Comparison of ENCODE assay signal across 8 mouse cellular contexts in genomic region chr3:84259281-84260023, GRCm38 (mm10). TPM values are rescaled to one million over a fixed set of nuclear protein-coding genes. Genes with fewer than 3 reads are reported as not detected.
DNase-seq lines count a peak whose midpoint lies in the region; ATAC-seq and TF ChIP-seq lines count a peak whose summit lies in the region.

No protein-coding gene starts in this region.

- ATAC-seq in CD4-positive, CD25-positive, alpha-beta regulatory T cell, adult 4 months, result peak; percentile 74
- peak; percentile 75 for ATAC-seq in forebrain, embryonic 12.5 days (ENCODE audit: low FRiP score)
- peak; percentile 77 for ATAC-seq in heart, embryonic 16.5 days (replicated peaks; ENCODE audit: extremely low read depth, insufficient read depth, low FRiP score)
- ATAC-seq in liver, embryonic 14.5 days (ENCODE audit: insufficient read depth), result peak; percentile 41; the same call in 1 of the 2 replicates
- peak; percentile 71 for ATAC-seq in stomach, postnatal 0 days (ENCODE audit: low FRiP score, low TSS enrichment)

- no peak for TF ChIP-seq CTCF in liver, embryonic 14.5 days (IDR thresholded peaks at IDR 0.05; ENCODE audit: low read depth)
- TF ChIP-seq CTCF in stomach, postnatal 0 days (IDR thresholded peaks at IDR 0.05; ENCODE audit: low read depth), result no peak

- no peak for TF ChIP-seq EP300 in liver, embryonic 14.5 days (IDR thresholded peaks at IDR 0.05; ENCODE audit: low read depth)
- no peak for TF ChIP-seq EP300 in stomach, postnatal 0 days (optimal IDR thresholded peaks at IDR 0.05)

- H3K4me3 ChIP-seq in brown adipose tissue, adult 24 weeks (ENCODE audit: insufficient read depth, low read depth, low read length), result peak overlapping the region; percentile 96
- H3K4me3 ChIP-seq in forebrain, embryonic 12.5 days (replicated peaks), result peak overlapping the region; percentile 71
- peak overlapping the region; percentile 73 for H3K4me3 ChIP-seq in heart, embryonic 16.5 days (ENCODE audit: low read length)
- H3K4me3 ChIP-seq in liver, embryonic 14.5 days (ENCODE audit: insufficient read depth in 1 of 2, low read depth in 2 of 2, low read length in 2 of 2), result peak overlapping the region; percentile 46 to 58
- peak overlapping the region; percentile 74 for H3K4me3 ChIP-seq in stomach, postnatal 0 days (ENCODE audit: low read depth, low read length)

- no peaks in the 10 kb centered on the region for H3K9me3 ChIP-seq in forebrain, embryonic 12.5 days
- H3K9me3 ChIP-seq in heart, embryonic 16.5 days (replicated peaks; ENCODE audit: control insufficient read depth, low read length), result no peaks in the 10 kb centered on the region
- no peaks in the 10 kb centered on the region for H3K9me3 ChIP-seq in liver, embryonic 14.5 days (ENCODE audit: control insufficient read depth, low read length)
- no peaks in the 10 kb centered on the region for H3K9me3 ChIP-seq in stomach, postnatal 0 days (ENCODE audit: control insufficient read depth, low read length)

- peak; percentile 71 to 79 for DNase-seq in kidney, postnatal 36 days
- DNase-seq in liver, embryonic 14.5 days (ENCODE audit: low read depth in 3 of 3, low spot score in 3 of 3), result no peak
- DNase-seq in neural tube, embryonic 10.5 days (ENCODE audit: extremely low spot score, low spot score), result peak; percentile 75
- DNase-seq in stomach, postnatal 0 days (ENCODE audit: low spot score), result peak; percentile 77

- peak overlapping the region; percentile 90 for H3K27ac ChIP-seq in brown adipose tissue, adult 24 weeks (replicated peaks; ENCODE audit: low read depth, low read length)
- peak overlapping the region; percentile 79 for H3K27ac ChIP-seq in forebrain, embryonic 12.5 days
- no peak overlapping the region for H3K27ac ChIP-seq in heart, embryonic 16.5 days (ENCODE audit: low read length)
- no peak overlapping the region for H3K27ac ChIP-seq in liver, embryonic 14.5 days
- peak overlapping the region; percentile 93 for H3K27ac ChIP-seq in stomach, postnatal 0 days (replicated peaks)

- H3K27me3 ChIP-seq in forebrain, embryonic 12.5 days, result peaks cover 35% of the 10 kb centered on the region
- 0 out of 2 replicates have a peak, but pooled peaks cover 8% of the 10 kb centered on the region for H3K27me3 ChIP-seq in heart, embryonic 16.5 days (ENCODE audit: control insufficient read depth, insufficient read depth, low read length)
- peaks cover 37% of the 10 kb centered on the region for H3K27me3 ChIP-seq in liver, embryonic 14.5 days (ENCODE audit: control insufficient read depth, insufficient read depth, low read length)
- no peaks in the 10 kb centered on the region for H3K27me3 ChIP-seq in stomach, postnatal 0 days (ENCODE audit: control insufficient read depth, insufficient read depth, low read length)

- H3K4me1 ChIP-seq in brown adipose tissue, adult 24 weeks (ENCODE audit: control insufficient read depth, insufficient read depth, insufficient read length, low read length), result peaks cover 4% of the 10 kb centered on the region; the same call in 1 of the 2 replicates
- H3K4me1 ChIP-seq in forebrain, embryonic 12.5 days, result peaks cover 68% of the 10 kb centered on the region
- H3K4me1 ChIP-seq in heart, embryonic 16.5 days (ENCODE audit: control insufficient read depth, insufficient read depth, low read length), result peaks cover 5% of the 10 kb centered on the region; the same call in 1 of the 2 replicates
- H3K4me1 ChIP-seq in liver, embryonic 14.5 days (replicated peaks; ENCODE audit: control insufficient read depth in 2 of 2, insufficient read depth in 2 of 2, low read length in 1 of 2), result peaks cover 9% of the 10 kb centered on the region in 2 experiments
- peaks cover 2% of the 10 kb centered on the region; the same call in 1 of the 2 replicates for H3K4me1 ChIP-seq in stomach, postnatal 0 days (replicated peaks; ENCODE audit: control insufficient read depth, insufficient read depth)

- H3K36me3 ChIP-seq in forebrain, embryonic 12.5 days (replicated peaks), result no peaks in the 10 kb centered on the region
- no peaks in the 10 kb centered on the region for H3K36me3 ChIP-seq in heart, embryonic 16.5 days (ENCODE audit: control insufficient read depth, insufficient read depth)
- no peaks in the 10 kb centered on the region for H3K36me3 ChIP-seq in liver, embryonic 14.5 days (replicated peaks; ENCODE audit: control insufficient read depth, insufficient read depth, low read depth)
- no peaks in the 10 kb centered on the region for H3K36me3 ChIP-seq in stomach, postnatal 0 days (ENCODE audit: control insufficient read depth, insufficient read depth, low read length)

- peak overlapping the region; percentile 87 for H3K9ac ChIP-seq in forebrain, embryonic 12.5 days
- H3K9ac ChIP-seq in heart, embryonic 16.5 days (ENCODE audit: low read length), result peak overlapping the region; percentile 79
- peak overlapping the region; percentile 31 for H3K9ac ChIP-seq in liver, embryonic 14.5 days (replicated peaks)
- peak overlapping the region; percentile 91 for H3K9ac ChIP-seq in stomach, postnatal 0 days (ENCODE audit: low read length)

- peak overlapping the region; percentile 96 for H3K4me2 ChIP-seq in forebrain, embryonic 12.5 days
- H3K4me2 ChIP-seq in heart, embryonic 16.5 days (ENCODE audit: low read depth, low read length), result peak overlapping the region; percentile 97
- H3K4me2 ChIP-seq in liver, embryonic 14.5 days (ENCODE audit: low read depth), result peak overlapping the region; percentile 76
- peak overlapping the region; percentile 98 for H3K4me2 ChIP-seq in stomach, postnatal 0 days (replicated peaks; ENCODE audit: low read depth)

- under 1% methylated on average over 71 of the region's 74 CpGs for WGBS in forebrain, embryonic 12.5 days
- under 1% methylated on average over 74 of the region's 74 CpGs for WGBS in heart, embryonic 16.5 days
- under 1% methylated on average over 73 of the region's 74 CpGs for WGBS in liver, embryonic 14.5 days (ENCODE audit: insufficient replicate concordance)
- WGBS in stomach, postnatal 0 days, result under 1% methylated on average over 74 of the region's 74 CpGs

RNA-seq across cellular contexts. Expression of gene Trim2, which starts 47.2 kb away (rescaled TPM):
- polyA plus RNA-seq in CD4-positive, CD25-positive, alpha-beta regulatory T cell, adult 4 months (2017; shearing (Covaris generic)), result 1 to 10 TPM; 3.9 to 4.0 TPM
- 14.0 and 14.2 TPM in 2 replicates for polyA plus RNA-seq in brown adipose tissue, adult 24 weeks (2012; ENCODE audit: insufficient read depth, insufficient read length, missing spikeins)
- polyA plus RNA-seq in forebrain, embryonic 12.5 days (2016; fragmentation: Nextera tagmentation; extraction: Ambion mirVana), result 107 and 110 TPM in 2 replicates
- polyA plus RNA-seq in heart, embryonic 16.5 days (2015; fragmentation: Nextera tagmentation; extraction: Ambion mirVana), result 8.7 and 10.1 TPM in 2 replicates
- 2.1 and 2.5 TPM in 2 replicates for polyA plus RNA-seq in liver, embryonic 14.5 days (2012; rRNA removed)
- 3.5 and 4.7 TPM in 2 replicates for polyA plus RNA-seq in liver, embryonic 14.5 days (2014; fragmentation: Nextera tagmentation; extraction: Ambion mirVana)
- 30.0 and 30.7 TPM in 2 replicates for polyA plus RNA-seq in stomach, postnatal 0 days (2015; fragmentation: Nextera tagmentation; extraction: Ambion mirVana)

Comparison
In these comparisons a context has a peak if more than half of its experiments do, and no peak if none do; other contexts are left out.
1. H3K27ac ChIP-seq: peak in brown adipose tissue, adult 24 weeks (single experiment), forebrain, embryonic 12.5 days (single experiment) and stomach, postnatal 0 days (single experiment); none in heart, embryonic 16.5 days (single experiment) and liver, embryonic 14.5 days (single experiment).
2. H3K9ac ChIP-seq: peak in every context shown above with its lines; median percentile 91 in stomach, postnatal 0 days; 87 in forebrain, embryonic 12.5 days; 79 in heart, embryonic 16.5 days; 31 in liver, embryonic 14.5 days.
3. DNase-seq: peak in kidney, postnatal 36 days (2 of 2), neural tube, embryonic 10.5 days (single experiment) and stomach, postnatal 0 days (single experiment); none in liver, embryonic 14.5 days (0 of 3).
4. Peak in every context shown above with its lines, with median percentiles within 50 percentile points of each other: ATAC-seq, H3K4me3 ChIP-seq and H3K4me2 ChIP-seq.